Mouse (Mus musculus): ENCODE measurements around the gene Krr1. TPM values are rescaled to one million over a fixed set of nuclear protein-coding genes. Genes with fewer than 3 reads are reported as not detected.

The Krr1 gene
- 36.8 and 37.9 TPM in 2 replicates for polyA plus RNA-seq (2014; fragmentation: Nextera tagmentation; extraction: Ambion mirVana)

DNA sequence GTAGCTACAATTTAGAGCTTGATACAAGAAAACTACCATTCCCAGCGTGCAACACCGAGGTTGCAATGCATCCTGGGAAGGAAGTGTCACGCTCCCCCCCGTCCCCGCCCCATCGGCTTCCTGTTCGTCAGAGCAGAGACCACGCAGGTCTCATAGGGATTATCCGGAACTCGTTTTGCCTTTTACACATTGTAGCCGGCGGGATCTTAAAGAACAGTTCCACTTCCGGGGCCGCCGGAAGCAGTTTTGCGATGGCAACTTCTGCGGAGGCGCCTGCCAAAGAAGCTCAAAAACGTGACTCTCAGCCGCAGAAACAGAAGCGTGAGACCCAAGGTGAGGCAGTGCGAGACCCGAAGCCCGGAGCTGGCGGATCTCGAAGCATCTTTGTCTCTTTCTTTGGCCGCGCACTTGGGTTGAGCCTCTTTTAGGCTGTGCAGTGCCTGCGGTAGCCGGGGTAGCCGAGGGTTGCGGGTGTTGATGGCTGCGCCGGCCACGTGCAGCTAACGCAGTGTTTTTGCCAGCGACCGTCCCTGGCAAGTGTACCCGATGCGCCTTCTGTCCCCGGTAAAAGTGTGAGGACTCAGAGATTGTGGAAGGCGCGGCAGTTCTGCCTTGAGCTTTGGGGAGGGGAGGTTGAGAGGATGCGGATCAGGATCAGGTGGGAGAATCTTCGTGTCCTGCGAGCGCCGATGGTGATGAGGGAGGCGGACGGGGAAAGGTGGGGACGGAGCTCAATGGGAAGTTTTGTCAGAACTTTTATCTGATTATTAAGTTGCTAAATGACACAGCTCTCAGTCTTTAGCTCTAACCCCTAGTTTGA is at the start of gene Krr1:
Gene Krr1 (plus strand): TSS at position 123 of the 820 bp plus-strand sequence.
- H3K4me1 ChIP-seq (ENCODE audit: control insufficient read depth, insufficient read depth, low read length) = peaks cover 8% of the 10 kb centered on the region
- peak within 1 kb of the TSS; percentile 66 for H3K9ac ChIP-seq (replicated peaks; ENCODE audit: low read depth, low read length)
- no peaks in the 10 kb centered on the region for H3K27me3 ChIP-seq (ENCODE audit: control insufficient read depth, insufficient read depth, low read length)
- peak within 1 kb of the TSS; percentile 76 for H3K4me2 ChIP-seq (ENCODE audit: low read depth, low read length)
- H3K9me3 ChIP-seq (ENCODE audit: control insufficient read depth, low read length) = no peaks in the 10 kb centered on the region
- no peaks in the 10 kb centered on the region for H3K36me3 ChIP-seq (ENCODE audit: control insufficient read depth, insufficient read depth, low read length)
- peak; percentile 98 for ATAC-seq (ENCODE audit: low read depth)
- peak within 1 kb of the TSS; percentile 84 for H3K4me3 ChIP-seq (ENCODE audit: low read depth, low read length)
- H3K27ac ChIP-seq (ENCODE audit: low read depth, low read length) = 0 out of 2 replicates have a peak within 1 kb of the TSS, but pooled peaks have one; percentile 50
- under 1% methylated on average over 51 of the region's 51 CpGs for WGBS

GRCm38 (mm10) chr10:111923503-111924135 is 48.8 kb upstream of the Krr1 start:
- no peak overlapping the region for H3K9ac ChIP-seq (replicated peaks; ENCODE audit: low read depth, low read length)
- no peaks in the 10 kb centered on the region for H3K36me3 ChIP-seq (ENCODE audit: control insufficient read depth, insufficient read depth, low read length)
- ATAC-seq (ENCODE audit: low read depth) = no peak
- no peak overlapping the region for H3K27ac ChIP-seq (ENCODE audit: low read depth, low read length)
- no peaks in the 10 kb centered on the region for H3K27me3 ChIP-seq (ENCODE audit: control insufficient read depth, insufficient read depth, low read length)
- peaks cover 8% of the 10 kb centered on the region for H3K4me1 ChIP-seq (ENCODE audit: control insufficient read depth, insufficient read depth, low read length)
- no peaks in the 10 kb centered on the region for H3K9me3 ChIP-seq (ENCODE audit: control insufficient read depth, low read length)
- WGBS = 64% methylated on average over 4 of the region's 4 CpGs
- no peak overlapping the region for H3K4me3 ChIP-seq (ENCODE audit: low read depth, low read length)
- H3K4me2 ChIP-seq (ENCODE audit: low read depth, low read length) = no peak overlapping the region

DNA sequence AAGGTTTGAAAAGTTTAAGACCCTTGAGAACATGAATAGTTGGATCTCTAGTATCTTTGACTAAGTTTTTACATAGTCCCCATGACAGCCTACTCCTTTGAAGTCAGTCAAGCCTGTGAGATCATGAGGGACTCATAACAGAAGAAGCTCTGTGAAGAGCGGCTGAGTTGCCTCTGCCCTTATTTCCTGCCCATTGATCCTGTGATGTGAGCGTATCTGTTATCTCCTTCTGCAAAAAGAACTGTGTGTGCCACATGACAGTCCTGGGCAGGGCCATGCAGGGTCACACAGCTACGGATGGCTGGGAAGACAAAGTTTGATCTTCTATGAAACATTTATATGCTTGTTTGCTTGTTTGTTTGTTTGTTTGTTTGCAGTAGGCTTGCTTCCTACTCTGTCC is 48.3 kb upstream of the Krr1 start:
- H3K27ac ChIP-seq (ENCODE audit: low read depth, low read length) = no peak overlapping the region
- H3K4me2 ChIP-seq (ENCODE audit: low read depth, low read length) = no peak overlapping the region
- ATAC-seq (ENCODE audit: low read depth) = no peak
- no peaks in the 10 kb centered on the region for H3K9me3 ChIP-seq (ENCODE audit: control insufficient read depth, low read length)
- H3K27me3 ChIP-seq (ENCODE audit: control insufficient read depth, insufficient read depth, low read length) = no peaks in the 10 kb centered on the region
- WGBS = 59% methylated on average over 3 of the region's 3 CpGs
- peaks cover 8% of the 10 kb centered on the region for H3K4me1 ChIP-seq (ENCODE audit: control insufficient read depth, insufficient read depth, low read length)
- no peak overlapping the region for H3K4me3 ChIP-seq (ENCODE audit: low read depth, low read length)
- no peaks in the 10 kb centered on the region for H3K36me3 ChIP-seq (ENCODE audit: control insufficient read depth, insufficient read depth, low read length)
- no peak overlapping the region for H3K9ac ChIP-seq (replicated peaks; ENCODE audit: low read depth, low read length)

GRCm38 (mm10) chr10:111924716-111925488 is 47.6 kb upstream of the Krr1 start:
- no peak for ATAC-seq (ENCODE audit: low read depth)
- Histone ChIP-seq H3K27ac (ENCODE audit: low read depth, low read length) (0 out of 2 replicates have a peak overlapping the region, but pooled peaks have one; percentile 35), H3K4me1 (ENCODE audit: control insufficient read depth, insufficient read depth, low read length) (peaks cover 13% of the 10 kb centered on the region), H3K36me3 (ENCODE audit: control insufficient read depth, insufficient read depth, low read length) (no peaks in the 10 kb centered on the region), H3K27me3 (ENCODE audit: control insufficient read depth, insufficient read depth, low read length) (no peaks in the 10 kb centered on the region), H3K4me3 (ENCODE audit: low read depth, low read length) (no peak overlapping the region), H3K9ac (replicated peaks; ENCODE audit: low read depth, low read length) (no peak overlapping the region), H3K9me3 (ENCODE audit: control insufficient read depth, low read length) (no peaks in the 10 kb centered on the region), H3K4me2 (ENCODE audit: low read depth, low read length) (peak overlapping the region; percentile 33)
- 37% methylated on average over 12 of the region's 12 CpGs for WGBS

DNA sequence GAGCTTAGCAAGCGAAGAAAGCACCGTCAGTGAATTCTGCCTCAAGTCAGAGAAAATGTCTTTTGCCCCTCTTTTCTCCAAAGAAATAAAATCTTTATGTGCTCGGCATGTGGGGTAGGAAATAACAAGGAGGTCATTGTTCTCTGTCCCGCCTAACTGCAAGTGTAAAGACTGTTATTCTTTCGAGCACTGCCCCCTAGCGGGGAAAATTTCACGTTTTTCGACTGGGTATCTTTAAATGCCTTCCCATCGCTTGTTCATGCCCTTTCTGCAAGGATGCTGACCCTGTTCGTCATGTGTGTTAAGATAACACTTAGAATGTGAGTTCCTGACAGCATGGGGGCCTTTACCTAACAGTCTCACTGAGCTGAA is 47.0 kb upstream of the Krr1 start:
- Histone ChIP-seq H3K9ac (replicated peaks; ENCODE audit: low read depth, low read length) (no peak overlapping the region), H3K4me3 (ENCODE audit: low read depth, low read length) (no peak overlapping the region)

DNA sequence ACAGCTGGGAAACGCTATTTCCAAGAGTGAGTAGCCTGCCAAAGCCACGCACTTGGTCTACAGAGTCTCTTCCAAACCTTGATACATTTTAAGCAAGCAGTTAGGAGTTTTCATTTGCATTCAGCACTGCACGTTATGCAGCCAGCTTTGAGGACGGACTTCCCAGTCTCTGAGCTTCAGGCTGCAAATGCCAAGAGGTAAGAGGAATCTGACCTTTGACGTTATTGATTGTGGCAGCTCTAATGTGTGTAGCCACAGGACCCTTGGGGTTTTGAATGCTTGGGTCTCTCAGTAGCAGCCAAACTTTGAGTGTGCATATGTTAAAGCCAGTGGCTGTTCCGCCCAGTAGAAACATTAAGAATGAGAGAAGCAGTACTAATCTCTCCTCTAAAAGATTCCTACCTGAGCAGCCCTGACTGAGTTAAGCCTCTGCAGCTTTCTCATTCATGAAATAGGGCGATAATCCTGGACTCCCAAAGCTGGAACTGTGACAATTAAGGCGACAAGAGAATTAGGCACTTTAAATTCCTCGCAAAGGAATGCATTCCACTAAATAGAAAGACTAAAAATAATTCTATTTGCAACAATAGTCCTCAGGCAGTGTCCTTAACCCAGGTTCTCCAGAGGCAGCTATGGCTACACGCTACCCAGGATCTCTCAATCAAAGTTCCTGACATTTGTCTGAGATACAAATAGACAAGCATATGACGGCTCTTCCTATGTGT is 39.7 kb upstream of the Krr1 start:
- Histone ChIP-seq H3K27me3 (ENCODE audit: control insufficient read depth, insufficient read depth, low read length) (no peaks in the 10 kb centered on the region), H3K27ac (ENCODE audit: low read depth, low read length) (no peak overlapping the region), H3K4me3 (ENCODE audit: low read depth, low read length) (no peak overlapping the region), H3K9ac (replicated peaks; ENCODE audit: low read depth, low read length) (no peak overlapping the region), H3K36me3 (ENCODE audit: control insufficient read depth, insufficient read depth, low read length) (no peaks in the 10 kb centered on the region), H3K9me3 (ENCODE audit: control insufficient read depth, low read length) (no peaks in the 10 kb centered on the region), H3K4me1 (ENCODE audit: control insufficient read depth, insufficient read depth, low read length) (peaks cover 5% of the 10 kb centered on the region), H3K4me2 (ENCODE audit: low read depth, low read length) (no peak overlapping the region)
- WGBS = 52% methylated on average over 11 of the region's 11 CpGs
- ATAC-seq (ENCODE audit: low read depth) = no peak

More for the DNA sequence above, 47.0 kb upstream of the Krr1 start:
- Histone ChIP-seq H3K36me3 (ENCODE audit: control insufficient read depth, insufficient read depth, low read length) (no peaks in the 10 kb centered on the region), H3K27ac (ENCODE audit: low read depth, low read length) (0 out of 2 replicates have a peak overlapping the region, but pooled peaks have one; percentile 35), H3K27me3 (ENCODE audit: control insufficient read depth, insufficient read depth, low read length) (no peaks in the 10 kb centered on the region), H3K4me2 (ENCODE audit: low read depth, low read length) (peak overlapping the region; percentile 33), H3K4me1 (ENCODE audit: control insufficient read depth, insufficient read depth, low read length) (peaks cover 13% of the 10 kb centered on the region), H3K9me3 (ENCODE audit: control insufficient read depth, low read length) (no peaks in the 10 kb centered on the region)
- peak; percentile 80 for ATAC-seq (ENCODE audit: low read depth)
- WGBS = 2% methylated on average over 10 of the region's 10 CpGs

GRCm38 (mm10) chr10:111935207-111935606 is 37.3 kb upstream of the Krr1 start:
- no peak for ATAC-seq (ENCODE audit: low read depth)
- WGBS = 56% methylated on average over 2 of the region's 2 CpGs
- no peak overlapping the region for H3K4me2 ChIP-seq (ENCODE audit: low read depth, low read length)
- H3K36me3 ChIP-seq (ENCODE audit: control insufficient read depth, insufficient read depth, low read length) = no peaks in the 10 kb centered on the region
- no peaks in the 10 kb centered on the region for H3K27me3 ChIP-seq (ENCODE audit: control insufficient read depth, insufficient read depth, low read length)
- no peaks in the 10 kb centered on the region for H3K9me3 ChIP-seq (ENCODE audit: control insufficient read depth, low read length)
- H3K4me3 ChIP-seq (ENCODE audit: low read depth, low read length) = no peak overlapping the region
- H3K4me1 ChIP-seq (ENCODE audit: control insufficient read depth, insufficient read depth, low read length) = no peaks in the 10 kb centered on the region
- no peak overlapping the region for H3K9ac ChIP-seq (replicated peaks; ENCODE audit: low read depth, low read length)
- no peak overlapping the region for H3K27ac ChIP-seq (ENCODE audit: low read depth, low read length)

DNA sequence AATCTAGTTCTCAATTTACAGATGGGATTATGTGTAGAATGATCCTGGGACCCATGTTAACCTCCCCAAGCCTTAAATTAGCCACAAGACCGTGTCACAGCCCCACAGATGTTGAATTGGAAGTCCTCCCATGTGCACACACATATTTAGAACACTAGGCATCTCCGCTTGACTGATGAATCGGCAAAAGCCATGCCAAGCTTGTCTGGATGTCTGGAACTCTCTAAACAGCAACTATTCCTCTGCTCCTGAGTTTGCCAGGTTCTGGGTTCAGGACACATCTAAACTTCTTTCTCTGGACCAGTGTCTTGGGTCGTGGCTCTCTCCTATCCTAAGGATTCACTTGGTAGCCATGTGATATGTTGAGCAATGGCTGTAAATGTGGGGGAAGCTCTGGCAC is 36.4 kb upstream of the Krr1 start:
- no peaks in the 10 kb centered on the region for H3K9me3 ChIP-seq (ENCODE audit: control insufficient read depth, low read length)
- no peak overlapping the region for H3K4me2 ChIP-seq (ENCODE audit: low read depth, low read length)
- H3K4me3 ChIP-seq (ENCODE audit: low read depth, low read length) = no peak overlapping the region
- no peak overlapping the region for H3K9ac ChIP-seq (replicated peaks; ENCODE audit: low read depth, low read length)
- H3K27ac ChIP-seq (ENCODE audit: low read depth, low read length) = no peak overlapping the region
- no peaks in the 10 kb centered on the region for H3K4me1 ChIP-seq (ENCODE audit: control insufficient read depth, insufficient read depth, low read length)
- no peak for ATAC-seq (ENCODE audit: low read depth)
- WGBS = 77% methylated on average over 4 of the region's 4 CpGs
- H3K36me3 ChIP-seq (ENCODE audit: control insufficient read depth, insufficient read depth, low read length) = no peaks in the 10 kb centered on the region
- H3K27me3 ChIP-seq (ENCODE audit: control insufficient read depth, insufficient read depth, low read length) = no peaks in the 10 kb centered on the region

Data from neural tube, embryonic 14.5 days (tissue).